Mouse (Mus musculus): ENCODE data around the gene B4galt7. TPM values are rescaled to one million over a fixed set of nuclear protein-coding genes. Genes with fewer than 3 reads are reported as not detected.
"Not testable (repeated sequence)": the region's sequence is repeated elsewhere in the genome, so short reads cannot be mapped to it uniquely, and the experiment has no call there.

The B4galt7 gene
- polyA plus RNA-seq, 1 experiment = 15.6 TPM

DNA sequence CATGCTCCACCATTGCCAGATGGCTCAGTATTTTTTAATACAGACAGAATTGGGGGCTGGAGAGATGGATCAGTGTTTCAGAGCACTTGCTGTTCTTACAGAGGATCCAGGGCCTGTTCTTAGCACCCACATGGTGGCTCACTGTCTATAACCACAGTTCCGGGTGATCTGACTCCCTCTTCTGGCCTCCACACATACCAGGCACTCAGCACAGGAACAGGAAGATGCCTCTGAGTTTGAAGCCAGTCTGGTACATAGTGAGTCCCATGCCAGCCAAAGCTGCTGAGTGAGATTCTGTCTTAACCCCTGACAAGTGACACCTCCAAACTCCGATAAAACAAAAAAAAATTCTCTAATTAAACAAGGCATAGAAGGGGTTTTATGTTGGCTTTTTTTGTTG is 20.6 kb downstream of the B4galt7 start:
- Histone ChIP-seq H3K27me3 (ENCODE audit: control insufficient read depth, insufficient read depth, low read length) (no peaks in the 10 kb centered on the region), H3K4me1 (ENCODE audit: control insufficient read depth, insufficient read depth, low read length) (peaks cover 2% of the 10 kb centered on the region), H3K36me3 (ENCODE audit: control insufficient read depth, insufficient read depth, low read length) (no peaks in the 10 kb centered on the region), H3K27ac (ENCODE audit: control insufficient read depth, insufficient read depth, low read depth, low read length) (no peak overlapping the region), H3K4me3 (ENCODE audit: control insufficient read depth, low read depth, low read length) (no peak overlapping the region)
- TF ChIP-seq POLR2A (IDR thresholded peaks at IDR 0.05; ENCODE audit: control insufficient read depth, low read depth, low read length) = no peak
- no peak for TF ChIP-seq CTCF (IDR thresholded peaks at IDR 0.05; ENCODE audit: control insufficient read depth, insufficient read depth, insufficient replicate concordance, low read depth, low read length)

DNA sequence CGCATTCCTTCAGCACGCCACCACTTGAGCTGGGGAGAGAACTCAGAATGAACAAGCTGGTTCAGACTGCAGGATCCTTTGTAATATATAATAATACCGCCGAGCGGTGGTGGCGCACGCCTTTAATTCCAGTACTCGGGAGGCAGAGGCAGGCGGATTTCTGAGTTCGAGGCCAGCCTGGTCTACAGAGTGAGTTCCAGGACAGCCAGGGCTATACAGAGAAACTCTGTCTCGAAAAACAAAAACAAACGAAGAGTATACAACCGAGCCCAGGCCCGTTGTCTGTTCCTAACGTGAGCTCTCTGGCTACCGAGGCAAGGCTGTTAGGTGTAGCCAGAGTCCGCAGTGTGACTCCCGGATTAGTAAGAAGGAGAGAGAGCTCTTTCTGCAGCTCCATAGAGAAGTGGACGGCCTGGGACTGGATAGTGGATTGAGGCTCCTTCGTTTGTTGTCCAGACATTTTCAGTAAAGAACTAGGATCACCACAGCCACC is 22.5 kb downstream of the B4galt7 start:
- not testable (repeated sequence) for H3K4me1 ChIP-seq (ENCODE audit: control insufficient read depth, insufficient read depth, low read length); H3K36me3 ChIP-seq (ENCODE audit: control insufficient read depth, insufficient read depth, low read length); H3K27me3 ChIP-seq (ENCODE audit: control insufficient read depth, insufficient read depth, low read length)
- Histone ChIP-seq H3K4me3 (ENCODE audit: control insufficient read depth, low read depth, low read length) (peak overlapping the region; percentile 96), H3K27ac (ENCODE audit: control insufficient read depth, insufficient read depth, low read depth, low read length) (peak overlapping the region; percentile 97)

DNA sequence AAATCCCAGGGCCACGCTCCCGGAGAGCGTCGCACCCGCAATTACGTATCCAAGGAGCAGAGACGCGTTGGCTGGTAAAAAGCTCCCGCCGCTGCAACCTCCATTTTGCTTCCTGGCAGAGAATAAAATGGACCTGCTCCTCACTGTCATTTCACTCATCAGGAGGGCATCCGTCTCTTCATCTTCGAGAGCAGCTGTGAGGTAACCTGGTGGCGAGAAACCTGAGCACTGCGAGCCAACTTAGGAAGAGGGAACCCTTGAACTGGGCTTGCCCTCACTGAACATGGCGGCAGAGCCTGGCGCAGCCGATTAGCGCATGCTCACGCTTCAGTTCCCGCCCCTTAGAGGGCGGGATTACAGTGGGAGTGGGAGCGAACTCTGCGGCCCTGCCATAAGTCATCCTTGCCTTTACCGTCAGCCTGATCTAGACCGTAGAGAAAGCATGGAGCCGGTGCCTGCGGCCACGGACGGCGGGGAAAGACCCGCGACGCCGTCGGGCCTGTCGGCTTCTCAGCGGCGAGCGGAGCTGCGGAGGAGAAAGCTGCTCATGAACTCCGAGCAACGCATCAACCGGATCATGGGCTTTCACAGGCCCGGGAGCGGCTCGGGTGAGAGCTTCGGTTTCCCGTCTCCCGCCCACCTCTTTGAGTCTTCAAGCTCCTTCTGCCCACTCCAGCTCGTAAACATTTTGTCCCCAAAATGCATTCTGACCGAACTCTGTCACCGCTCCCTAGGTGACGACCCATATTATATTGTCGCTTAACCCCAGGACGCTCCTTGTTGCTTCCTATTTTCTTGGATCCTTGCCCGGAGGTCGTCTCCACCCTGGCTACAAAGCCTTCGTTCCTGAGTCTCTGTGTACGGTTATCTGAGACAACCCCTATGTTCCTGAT is 23.2 kb downstream of the B4galt7 start, which contains the start of gene Caml:
Caml (plus strand) TSS at position 357 of the 893 bp plus-strand sequence.
- TF ChIP-seq POLR2A (IDR thresholded peaks at IDR 0.05; ENCODE audit: control insufficient read depth, low read depth, low read length) (peak; percentile 91), CTCF (IDR thresholded peaks at IDR 0.05; ENCODE audit: control insufficient read depth, insufficient read depth, insufficient replicate concordance, low read depth, low read length) (no peak)
- H3K27ac ChIP-seq (ENCODE audit: control insufficient read depth, insufficient read depth, low read depth, low read length) = peak within 1 kb of the TSS; percentile 97
- no peaks in the 10 kb centered on the region for H3K27me3 ChIP-seq (ENCODE audit: control insufficient read depth, insufficient read depth, low read length)
- H3K36me3 ChIP-seq (ENCODE audit: control insufficient read depth, insufficient read depth, low read length) = no peaks in the 10 kb centered on the region; the same call in 1 of the 2 replicates
- H3K4me1 ChIP-seq (ENCODE audit: control insufficient read depth, insufficient read depth, low read length) = peaks cover 2% of the 10 kb centered on the region
- peak within 1 kb of the TSS; percentile 96 for H3K4me3 ChIP-seq (ENCODE audit: control insufficient read depth, low read depth, low read length)

DNA sequence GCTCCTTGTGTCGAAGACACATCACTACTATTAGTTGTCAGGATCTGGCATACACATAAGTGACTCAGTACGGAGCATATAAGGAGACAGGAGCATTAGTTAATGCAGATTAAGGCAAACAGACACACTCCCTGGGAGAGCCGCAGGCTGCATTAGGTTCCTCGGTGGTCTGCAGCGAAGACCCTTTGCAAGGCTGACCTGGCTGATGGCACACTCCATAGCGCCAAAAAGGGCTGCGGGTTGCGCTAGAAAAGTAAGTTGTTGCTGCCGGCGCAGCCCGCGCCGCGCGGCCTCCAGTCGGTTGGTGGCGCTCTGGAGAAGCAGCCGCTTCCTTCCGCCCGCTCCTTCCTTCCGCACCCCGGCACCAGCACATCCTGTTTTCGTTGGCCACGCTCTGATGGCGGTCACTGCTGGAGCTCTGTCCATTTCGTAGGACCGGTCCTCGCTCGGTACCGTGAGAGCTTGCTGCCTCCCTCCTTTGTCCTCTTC is 35.0 kb downstream of the B4galt7 start, which contains the start of gene Ddx46:
Ddx46 (plus strand) TSS at position 389 of the 489 bp plus-strand sequence.
- TF ChIP-seq POLR2A (IDR thresholded peaks at IDR 0.05; ENCODE audit: control insufficient read depth, low read depth, low read length) (peak; percentile 98), CTCF (IDR thresholded peaks at IDR 0.05; ENCODE audit: control insufficient read depth, insufficient read depth, insufficient replicate concordance, low read depth, low read length) (peak; percentile 88)
- Histone ChIP-seq H3K27me3 (ENCODE audit: control insufficient read depth, insufficient read depth, low read length) (no peaks in the 10 kb centered on the region), H3K4me3 (ENCODE audit: control insufficient read depth, low read depth, low read length) (peak within 1 kb of the TSS; percentile 98), H3K36me3 (ENCODE audit: control insufficient read depth, insufficient read depth, low read length) (peaks cover 3% of the 10 kb centered on the region), H3K4me1 (ENCODE audit: control insufficient read depth, insufficient read depth, low read length) (peaks cover 8% of the 10 kb centered on the region), H3K27ac (ENCODE audit: control insufficient read depth, insufficient read depth, low read depth, low read length) (peak within 1 kb of the TSS; percentile 95)

DNA sequence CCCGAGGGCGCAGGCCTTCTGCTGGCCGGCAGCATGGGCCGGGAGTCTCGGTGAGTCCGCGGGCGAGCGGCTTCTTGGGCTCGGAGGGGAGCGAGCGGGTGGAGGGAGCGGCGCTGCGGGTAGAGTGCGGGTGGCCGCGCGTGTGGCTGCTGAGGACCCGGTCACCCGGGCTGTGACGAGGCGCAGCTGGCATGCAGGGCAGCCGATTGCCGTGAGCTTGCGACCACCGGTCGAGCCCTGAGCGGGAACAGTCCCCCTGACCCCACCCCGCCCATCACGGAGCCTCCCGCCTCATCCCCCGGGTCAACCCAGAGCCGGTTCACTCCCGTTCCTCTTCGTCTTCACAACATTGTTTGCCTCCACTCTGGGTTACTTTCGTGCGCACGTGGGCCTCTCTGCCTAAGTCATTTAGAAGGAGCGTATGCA is 35.5 kb downstream of the B4galt7 start:
- H3K4me1 ChIP-seq (ENCODE audit: control insufficient read depth, insufficient read depth, low read length) = peaks cover 9% of the 10 kb centered on the region
- H3K27me3 ChIP-seq (ENCODE audit: control insufficient read depth, insufficient read depth, low read length) = no peaks in the 10 kb centered on the region
- H3K36me3 ChIP-seq (ENCODE audit: control insufficient read depth, insufficient read depth, low read length) = peaks cover 4% of the 10 kb centered on the region
- H3K4me3 ChIP-seq (ENCODE audit: control insufficient read depth, low read depth, low read length) = peak overlapping the region; percentile 98
- peak overlapping the region; percentile 95 for H3K27ac ChIP-seq (ENCODE audit: control insufficient read depth, insufficient read depth, low read depth, low read length)
- no peak for TF ChIP-seq POLR2A (IDR thresholded peaks at IDR 0.05; ENCODE audit: control insufficient read depth, low read depth, low read length)
- no peak for TF ChIP-seq CTCF (IDR thresholded peaks at IDR 0.05; ENCODE audit: control insufficient read depth, insufficient read depth, insufficient replicate concordance, low read depth, low read length)

GRCm38 (mm10) chr13:55636185-55636983 is 36.7 kb downstream of the B4galt7 start:
- Histone ChIP-seq H3K4me1 (ENCODE audit: control insufficient read depth, insufficient read depth, low read length) (peaks cover 9% of the 10 kb centered on the region), H3K36me3 (ENCODE audit: control insufficient read depth, insufficient read depth, low read length) (peaks cover 4% of the 10 kb centered on the region), H3K27me3 (ENCODE audit: control insufficient read depth, insufficient read depth, low read length) (no peaks in the 10 kb centered on the region), H3K4me3 (ENCODE audit: control insufficient read depth, low read depth, low read length) (peak overlapping the region; percentile 58), H3K27ac (ENCODE audit: control insufficient read depth, insufficient read depth, low read depth, low read length) (no peak overlapping the region)
- TF ChIP-seq CTCF (IDR thresholded peaks at IDR 0.05; ENCODE audit: control insufficient read depth, insufficient read depth, insufficient replicate concordance, low read depth, low read length) (no peak), POLR2A (IDR thresholded peaks at IDR 0.05; ENCODE audit: control insufficient read depth, low read depth, low read length) (no peak)

- TF ChIP-seq CTCF (IDR thresholded peaks at IDR 0.05; ENCODE audit: control insufficient read depth, insufficient read depth, insufficient replicate concordance, low read depth, low read length) = peak; percentile 71; the same call in 1 of the 2 replicates
- H3K27ac ChIP-seq (ENCODE audit: control insufficient read depth, insufficient read depth, low read depth, low read length); H3K4me1 ChIP-seq (ENCODE audit: control insufficient read depth, insufficient read depth, low read length); H3K36me3 ChIP-seq (ENCODE audit: control insufficient read depth, insufficient read depth, low read length); H3K27me3 ChIP-seq (ENCODE audit: control insufficient read depth, insufficient read depth, low read length); H3K4me3 ChIP-seq (ENCODE audit: control insufficient read depth, low read depth, low read length): not testable (repeated sequence)
Measured at GRCm38 (mm10) chr13:55640480-55640879, 40.8 kb downstream of the B4galt7 start.

Measured in testis, adult 2 months (tissue).